Mouse (Mus musculus) ovary, postnatal 14 days (tissue): ENCODE measurements at regions not wholly inside any gene's neighbourhood (a gene's known extent, or its start where the extent isn't known, plus 50 kb on each side); places are given as distances from the start of the nearest gene placed in this dataset.
"Not testable (repeated sequence)": the region's sequence is repeated elsewhere in the genome, so short reads cannot be mapped to it uniquely, and the experiment has no call there.

Experiments
- DNase-seq: peaks from one replicate; pipeline ENCODE4 v3.0.0; 2022; ENCODE audit warnings: low spot score

GRCm38 (mm10) chr2:18617520-18617919 is 54.7 kb upstream of the Commd3 start:
- no peak for DNase-seq

GRCm38 (mm10) chr2:18609868-18610185 is 62.4 kb upstream of the Commd3 start:
- no peak for DNase-seq

- DNase-seq, result no peak
Observed at GRCm38 (mm10) chr2:18609075-18609867, 62.9 kb upstream of the Commd3 start.

GRCm38 (mm10) chr2:18608260-18609074 is 63.7 kb upstream of the Commd3 start:
- DNase-seq, result peak; percentile 25

GRCm38 (mm10) chr2:18607586-18608259 is 64.5 kb upstream of the Commd3 start:
- DNase-seq, result no peak

GRCm38 (mm10) chr2:18607088-18607487 is 65.1 kb upstream of the Commd3 start:
- no peak for DNase-seq

- no peak for DNase-seq
Observed at GRCm38 (mm10) chr2:18592221-18592620, 80.0 kb upstream of the Commd3 start.

- DNase-seq, result no peak
Observed at GRCm38 (mm10) chr2:18588232-18588631, 84.0 kb upstream of the Commd3 start.

- no peak for DNase-seq
Observed at GRCm38 (mm10) chr2:18587746-18588231, 84.4 kb upstream of the Commd3 start.

GRCm38 (mm10) chr2:18586925-18587724 is 85.1 kb upstream of the Commd3 start:
- peak; percentile 84 for DNase-seq

- DNase-seq, result no peak
Observed at GRCm38 (mm10) chr2:18585564-18586336, 86.4 kb upstream of the Commd3 start.

GRCm38 (mm10) chr2:18558133-18558532 is 114.1 kb upstream of the Commd3 start:
- no peak for DNase-seq

GRCm38 (mm10) chr2:18547964-18548643 is 124.1 kb upstream of the Commd3 start:
- DNase-seq, result no peak

GRCm38 (mm10) chr2:18524387-18524786 is 131.8 kb upstream of the Dnajc1 start:
- no peak for DNase-seq

GRCm38 (mm10) chr2:18523911-18524310 is 131.3 kb upstream of the Dnajc1 start:
- no peak for DNase-seq

GRCm38 (mm10) chr2:18513435-18513834 is 120.8 kb upstream of the Dnajc1 start:
- DNase-seq, result no peak

GRCm38 (mm10) chr2:18509317-18509716 is 116.7 kb upstream of the Dnajc1 start:
- DNase-seq, result no peak

- DNase-seq, result no peak
Observed at GRCm38 (mm10) chr2:18473361-18473771, 80.7 kb upstream of the Dnajc1 start.

- DNase-seq, result no peak
Observed at GRCm38 (mm10) chr2:18460901-18461300, 68.3 kb upstream of the Dnajc1 start.

GRCm38 (mm10) chr2:18460281-18460680 is 67.7 kb upstream of the Dnajc1 start:
- DNase-seq, result not testable (repeated sequence)
